Mouse (Mus musculus): ENCODE measurements around the gene Spag9. TPM values are rescaled to one million over a fixed set of nuclear protein-coding genes. Genes with fewer than 3 reads are reported as not detected.
"Not testable (repeated sequence)": the region's sequence is repeated elsewhere in the genome, so short reads cannot be mapped to it uniquely, and the experiment has no call there.

Spag9 gene
- total RNA-seq, 2 experiments from 2014 or later: 50.7 to 69.1 TPM

DNA sequence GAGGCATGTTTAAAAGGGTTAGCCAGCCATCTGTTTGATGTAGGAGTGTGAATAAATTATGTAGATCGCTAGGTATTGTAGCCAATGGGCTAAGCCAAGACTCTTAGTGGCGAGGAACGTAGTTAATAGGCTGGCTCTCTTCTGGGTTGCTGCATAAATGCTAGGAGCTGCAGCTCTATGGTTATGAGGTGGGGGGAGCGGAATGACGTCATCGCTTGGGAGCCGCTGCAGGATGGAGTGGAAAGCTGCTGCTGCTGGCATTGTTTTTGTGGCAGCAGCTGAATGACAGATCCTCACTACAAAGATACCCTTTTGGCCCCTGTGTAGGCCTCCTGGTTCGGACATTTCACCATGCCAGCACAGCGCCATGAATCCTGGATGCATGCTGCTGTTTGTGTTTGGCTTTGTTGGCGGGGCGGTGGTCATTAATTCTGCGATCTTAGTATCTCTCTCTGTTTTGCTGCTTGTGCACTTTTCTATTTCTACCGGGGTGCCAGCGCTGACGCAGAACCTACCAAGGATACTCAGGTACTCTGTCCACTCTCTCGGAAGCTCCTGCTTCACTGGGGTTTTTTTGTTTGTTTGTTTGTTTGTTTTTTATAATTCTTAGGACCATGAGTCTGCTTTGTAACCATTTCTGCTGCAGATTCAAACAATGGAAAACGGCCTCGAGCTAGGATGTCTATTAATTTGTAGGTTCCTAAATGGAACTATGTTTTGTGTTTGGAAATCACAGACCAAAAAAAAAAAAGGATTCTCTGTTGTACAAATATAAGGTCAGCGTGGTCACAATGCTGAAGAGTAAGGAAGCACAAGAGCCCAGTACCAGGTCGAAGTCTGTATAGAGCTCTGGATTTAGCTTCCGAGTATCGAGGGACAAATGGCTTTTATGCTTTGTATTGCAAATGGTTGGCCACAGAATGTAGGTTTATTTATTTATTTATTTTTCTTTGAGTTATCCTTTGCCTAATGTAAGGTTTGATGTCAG is 48.4 kb downstream of the Spag9 start:
- ATAC-seq (replicated peaks; ENCODE audit: low FRiP score, poor library complexity, severe bottlenecking): no peak

DNA sequence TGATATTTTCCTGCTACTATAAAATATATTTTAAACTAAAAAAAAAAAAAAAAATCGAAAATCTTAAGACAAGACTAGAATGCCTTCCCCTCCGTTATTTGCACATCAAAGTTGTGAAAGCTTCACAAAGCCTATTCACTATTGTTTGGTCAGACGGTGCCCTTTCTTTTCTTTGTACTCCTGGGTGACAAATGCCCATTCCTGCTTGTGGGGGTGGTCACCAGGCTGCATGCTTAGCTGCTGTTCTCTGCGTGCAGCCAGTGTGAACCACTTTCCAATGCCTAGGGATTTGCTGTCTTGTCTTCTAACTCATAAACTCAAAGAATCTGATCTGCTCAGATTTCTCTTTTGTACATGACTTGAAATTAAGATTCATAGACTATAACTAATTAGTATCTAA is 49.1 kb downstream of the Spag9 start:
- no peak for ATAC-seq (replicated peaks; ENCODE audit: low FRiP score, poor library complexity, severe bottlenecking)

DNA sequence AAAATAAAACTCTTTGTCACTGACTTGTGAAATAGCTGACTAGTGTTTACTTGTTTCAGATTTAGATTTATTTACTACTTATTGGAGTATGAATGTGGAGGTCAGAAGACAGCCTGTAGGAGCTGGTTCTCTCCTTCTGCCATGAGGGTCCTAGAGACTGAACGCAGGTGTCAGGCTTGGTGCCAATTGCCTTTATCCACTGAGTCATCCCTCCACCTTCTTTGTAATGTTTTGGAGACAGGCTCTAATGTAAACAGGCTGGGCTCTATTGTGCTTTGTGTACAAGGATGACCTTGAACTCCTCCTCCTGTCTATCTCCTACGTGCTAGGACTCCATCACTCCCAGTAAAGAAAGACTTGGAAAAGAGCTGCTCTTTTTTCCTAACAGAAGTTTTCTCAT is 51.4 kb downstream of the Spag9 start:
- no peak for ATAC-seq (replicated peaks; ENCODE audit: low FRiP score, poor library complexity, severe bottlenecking)

DNA sequence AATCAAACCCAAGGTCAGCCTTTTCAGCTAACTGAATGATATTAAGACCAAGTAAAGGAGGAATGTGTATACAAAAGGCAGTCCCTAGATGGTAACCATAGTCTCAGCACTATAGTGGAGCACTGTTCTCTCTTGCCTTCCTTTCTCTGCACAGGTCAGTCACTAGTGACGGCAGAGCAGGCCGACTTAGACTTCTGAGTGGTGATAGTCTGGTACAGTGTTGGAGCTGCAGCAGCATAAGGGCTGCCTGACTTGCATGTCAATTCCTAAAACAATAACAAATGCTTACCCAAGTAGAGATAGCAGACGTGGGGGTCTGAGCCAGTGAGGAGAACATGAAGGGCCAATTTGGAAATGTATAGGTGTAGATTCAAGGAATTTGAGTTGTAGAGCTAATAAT is 58.3 kb downstream of the Spag9 start:
- ATAC-seq (replicated peaks; ENCODE audit: low FRiP score, poor library complexity, severe bottlenecking): no peak

DNA sequence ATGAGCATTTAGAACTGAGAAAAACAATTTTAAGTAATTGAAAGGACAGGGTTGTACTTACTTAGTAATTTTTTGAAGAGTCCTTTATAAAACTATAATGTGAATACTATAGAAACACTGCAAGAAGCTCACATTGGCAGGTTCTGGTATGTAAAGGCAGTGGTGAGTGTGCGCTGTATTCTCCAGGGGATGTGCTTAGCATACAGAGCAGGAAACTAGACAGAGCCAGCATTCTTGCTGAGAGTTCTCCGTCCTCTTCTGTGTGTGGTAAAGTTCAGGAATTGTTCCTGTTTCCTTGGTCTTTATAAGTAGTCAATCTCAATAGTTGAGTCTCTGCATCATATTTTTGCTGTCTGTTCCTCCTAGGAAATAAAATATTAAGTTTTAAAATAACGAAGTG is 59.0 kb downstream of the Spag9 start:
- no peak for ATAC-seq (replicated peaks; ENCODE audit: low FRiP score, poor library complexity, severe bottlenecking)

DNA sequence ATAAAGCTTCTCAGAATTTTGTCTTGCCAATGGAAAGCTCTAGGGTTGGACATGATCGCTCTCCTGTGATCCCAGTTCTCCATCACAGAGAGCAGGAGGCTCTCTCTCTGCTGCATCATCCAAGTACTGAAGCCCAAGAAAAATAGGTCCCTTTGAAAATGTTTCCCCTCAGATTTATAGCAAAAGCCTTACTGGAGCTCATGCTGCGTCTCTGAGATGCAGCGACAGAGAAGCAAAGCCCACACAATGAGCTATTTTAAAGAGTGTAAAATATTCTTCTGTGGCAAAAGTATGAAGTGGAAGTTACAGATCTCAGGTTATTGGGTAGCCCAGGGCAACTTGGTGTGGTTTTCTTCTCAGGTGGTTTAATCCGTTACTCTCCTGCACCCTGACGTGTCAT is 68.0 kb downstream of the Spag9 start:
- ATAC-seq (replicated peaks; ENCODE audit: low FRiP score, poor library complexity, severe bottlenecking): no peak

DNA sequence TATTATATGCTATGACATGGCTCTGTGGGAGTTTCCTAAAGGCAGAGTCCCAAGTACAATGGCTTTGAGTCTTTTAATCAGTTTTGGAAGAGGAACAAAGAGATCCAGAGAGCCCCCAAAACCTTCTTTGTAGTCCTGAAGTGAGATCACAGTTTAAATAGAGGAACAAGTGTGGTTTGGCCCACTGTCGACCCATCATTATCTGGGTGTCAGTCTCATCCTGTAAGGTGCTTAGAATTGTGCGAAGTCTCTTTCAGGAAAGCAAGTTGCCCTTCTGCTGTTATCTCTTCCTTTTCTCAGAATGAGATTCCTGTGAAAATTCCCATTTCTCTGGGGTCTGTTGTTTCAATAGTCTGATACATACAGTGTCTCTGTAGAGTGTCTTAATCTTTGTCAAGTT is 74.6 kb downstream of the Spag9 start:
- ATAC-seq (replicated peaks; ENCODE audit: low FRiP score, poor library complexity, severe bottlenecking): no peak

DNA sequence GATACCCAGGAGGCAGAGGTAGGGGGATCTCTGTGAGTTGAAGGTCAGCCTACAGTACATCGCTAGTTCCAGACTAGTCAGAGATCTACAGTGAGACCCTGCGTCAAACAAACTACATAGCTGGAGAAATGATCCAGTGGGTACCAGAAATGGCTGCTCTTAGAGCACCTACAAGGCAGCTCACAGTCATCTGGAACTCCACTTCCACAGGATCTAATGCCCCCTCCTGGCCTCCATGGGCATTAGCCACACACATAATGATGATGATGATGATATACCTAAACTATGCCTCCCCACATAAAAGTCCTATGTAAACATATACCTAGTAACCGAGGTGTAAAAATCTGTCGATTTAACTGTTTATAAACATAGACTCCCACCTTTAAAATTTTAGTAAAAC is 77.4 kb downstream of the Spag9 start:
- ATAC-seq (replicated peaks; ENCODE audit: low FRiP score, poor library complexity, severe bottlenecking): no peak; the same call in 1 of the 2 replicates

DNA sequence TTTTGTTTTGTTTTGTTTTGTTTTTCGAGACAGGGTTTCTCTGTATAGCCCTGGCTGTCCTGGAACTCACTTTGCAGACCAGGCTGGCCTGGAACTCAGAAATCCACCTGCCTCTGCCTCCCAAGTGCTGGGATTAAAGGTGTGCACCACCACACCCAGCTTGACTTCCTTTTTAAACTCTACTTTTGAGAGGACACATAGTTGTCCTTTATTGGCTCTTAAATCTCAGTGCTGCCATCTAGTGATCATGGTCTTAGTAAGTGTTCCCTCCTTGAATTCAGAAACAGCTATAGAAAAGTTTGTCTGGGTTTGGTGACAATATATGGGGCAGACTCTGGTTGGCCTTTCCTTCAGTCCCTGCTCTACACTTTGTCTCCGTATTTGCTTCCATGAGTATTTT is 91.1 kb downstream of the Spag9 start:
- not testable (repeated sequence) for ATAC-seq (replicated peaks; ENCODE audit: low FRiP score, poor library complexity, severe bottlenecking)

DNA sequence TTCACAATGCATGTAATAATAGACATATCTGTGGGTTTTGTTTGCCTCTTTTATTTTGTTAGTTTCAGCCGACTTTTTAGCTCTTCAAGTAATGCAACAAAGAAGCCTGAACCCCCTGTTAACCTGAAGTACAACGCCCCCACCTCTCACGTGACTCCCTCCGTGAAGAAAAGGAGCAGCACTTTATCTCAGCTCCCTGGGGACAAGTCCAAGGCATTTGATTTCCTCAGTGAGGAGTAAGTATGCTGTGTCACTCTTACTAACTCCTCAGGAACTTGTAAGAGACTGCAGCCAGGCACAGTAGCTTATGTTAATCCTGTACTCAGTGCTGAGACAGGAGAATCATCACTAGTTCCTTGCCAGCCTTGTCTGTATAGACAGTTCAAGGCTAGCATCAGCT is 94.6 kb downstream of the Spag9 start:
- no peak for ATAC-seq (replicated peaks; ENCODE audit: low FRiP score, poor library complexity, severe bottlenecking)

DNA sequence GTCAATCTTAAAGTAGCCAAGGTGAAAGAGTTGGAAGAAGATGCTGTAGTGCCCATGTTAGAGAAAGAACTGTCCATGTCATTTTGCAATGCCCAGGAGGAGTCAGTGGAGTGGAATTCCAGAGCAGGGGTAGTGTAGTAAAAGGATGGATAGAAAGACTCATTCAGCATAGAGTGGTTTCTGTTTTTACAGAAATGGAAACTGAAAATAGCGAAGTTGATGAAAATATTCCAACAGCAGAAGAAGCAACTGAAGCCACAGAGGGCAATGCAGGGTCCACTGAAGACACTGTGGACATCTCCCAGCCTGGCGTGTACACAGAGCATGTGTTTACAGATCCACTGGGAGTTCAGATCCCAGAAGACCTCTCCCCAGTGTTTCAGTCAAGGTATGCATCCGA is 101.6 kb downstream of the Spag9 start:
- no peak for ATAC-seq (replicated peaks; ENCODE audit: low FRiP score, poor library complexity, severe bottlenecking)

DNA sequence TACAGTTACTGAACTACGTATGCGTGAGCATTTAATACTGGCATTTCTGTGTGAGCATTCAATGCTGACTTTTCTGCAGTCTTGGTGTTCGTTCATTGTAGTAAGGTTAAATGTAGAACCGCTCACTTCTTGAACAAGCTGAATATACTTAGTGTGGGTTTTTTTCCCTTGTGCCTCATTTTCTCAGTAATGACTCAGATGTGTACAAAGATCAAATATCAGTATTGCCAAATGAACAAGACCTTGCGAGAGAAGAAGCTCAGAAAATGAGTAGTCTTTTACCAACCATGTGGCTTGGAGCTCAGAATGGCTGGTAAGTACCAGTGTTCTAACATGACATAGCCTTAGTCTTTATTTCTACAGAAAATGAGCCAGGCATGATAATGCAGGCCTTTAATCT is 102.9 kb downstream of the Spag9 start:
- ATAC-seq (replicated peaks; ENCODE audit: low FRiP score, poor library complexity, severe bottlenecking): no peak

DNA sequence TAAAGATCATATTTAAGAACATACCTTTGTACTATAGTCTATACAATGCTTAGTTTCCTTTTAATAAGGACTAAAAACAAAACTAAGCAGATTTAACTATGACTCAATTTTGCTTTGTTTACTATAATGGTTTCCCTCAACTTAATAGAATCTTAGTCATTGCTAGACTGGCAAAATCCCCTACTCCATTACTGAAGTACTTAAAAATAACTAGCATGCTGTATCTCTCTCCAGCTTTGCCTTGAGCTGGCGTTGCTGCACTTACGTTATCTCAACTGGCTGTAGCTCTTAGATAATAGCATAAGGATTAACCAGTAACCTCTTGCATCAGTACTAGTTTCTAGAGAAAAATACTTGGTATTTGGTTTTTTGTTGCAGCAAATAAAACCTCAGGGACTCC is 117.9 kb downstream of the Spag9 start:
- ATAC-seq (replicated peaks; ENCODE audit: low FRiP score, poor library complexity, severe bottlenecking): peak; percentile 78

DNA sequence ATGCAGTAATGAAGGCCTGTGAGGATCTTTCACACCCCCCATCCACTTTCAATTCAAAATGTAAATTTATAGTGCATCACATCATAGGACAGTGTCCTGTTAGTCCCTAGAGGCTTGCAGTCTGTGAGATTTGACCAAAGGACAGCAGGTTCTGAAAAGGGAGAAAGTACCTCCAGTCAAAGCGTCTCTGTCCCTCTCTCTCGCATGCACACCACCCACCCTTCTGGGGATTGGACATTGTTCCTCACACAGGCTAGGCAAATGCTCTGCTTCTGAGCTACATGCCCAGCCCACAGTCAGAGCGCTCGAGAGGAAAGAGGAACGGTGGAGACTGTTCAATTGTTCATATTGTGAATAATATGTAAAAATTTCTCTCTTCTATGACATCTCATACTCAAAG is 119.5 kb downstream of the Spag9 start:
- ATAC-seq (replicated peaks; ENCODE audit: low FRiP score, poor library complexity, severe bottlenecking): no peak

DNA sequence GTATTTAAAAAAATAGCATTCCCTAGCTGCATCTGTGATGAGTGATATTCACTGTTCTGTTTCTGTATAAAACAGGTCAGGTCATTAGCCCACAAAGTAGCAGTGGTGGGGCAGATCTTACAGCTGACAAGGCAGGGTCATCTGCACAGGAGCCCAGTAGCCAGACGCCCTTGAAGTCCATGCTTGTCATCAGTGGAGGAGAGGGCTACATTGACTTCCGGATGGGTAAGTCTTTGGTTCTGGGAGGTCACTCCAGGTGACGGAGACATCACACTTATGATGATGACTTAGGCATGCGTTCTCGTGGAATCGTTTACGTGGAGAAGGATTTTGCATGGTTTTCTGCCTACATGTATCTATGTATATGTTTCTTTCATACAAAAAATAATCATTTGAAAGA is 120.8 kb downstream of the Spag9 start:
- no peak for ATAC-seq (replicated peaks; ENCODE audit: low FRiP score, poor library complexity, severe bottlenecking)

DNA sequence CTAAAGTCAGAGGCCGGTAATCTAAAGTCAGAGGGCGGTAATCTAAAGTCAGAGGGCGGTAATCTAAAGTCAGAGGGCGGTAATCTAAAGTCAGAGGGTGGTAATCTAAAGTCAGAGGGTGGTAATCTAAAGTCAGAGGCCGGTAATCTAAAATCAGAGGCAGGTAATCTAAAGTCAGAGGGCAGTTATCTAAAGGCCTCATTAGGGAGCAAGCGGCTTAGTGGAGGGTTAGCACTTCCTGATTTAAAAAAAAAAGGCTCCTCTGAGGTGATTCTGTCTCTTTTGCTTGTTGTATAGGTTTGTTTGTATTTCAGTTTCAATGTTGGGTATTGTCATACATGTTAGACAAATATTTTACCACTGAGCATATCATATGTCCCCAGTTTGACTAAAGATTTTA is 121.9 kb downstream of the Spag9 start:
- no peak for ATAC-seq (replicated peaks; ENCODE audit: low FRiP score, poor library complexity, severe bottlenecking)

DNA sequence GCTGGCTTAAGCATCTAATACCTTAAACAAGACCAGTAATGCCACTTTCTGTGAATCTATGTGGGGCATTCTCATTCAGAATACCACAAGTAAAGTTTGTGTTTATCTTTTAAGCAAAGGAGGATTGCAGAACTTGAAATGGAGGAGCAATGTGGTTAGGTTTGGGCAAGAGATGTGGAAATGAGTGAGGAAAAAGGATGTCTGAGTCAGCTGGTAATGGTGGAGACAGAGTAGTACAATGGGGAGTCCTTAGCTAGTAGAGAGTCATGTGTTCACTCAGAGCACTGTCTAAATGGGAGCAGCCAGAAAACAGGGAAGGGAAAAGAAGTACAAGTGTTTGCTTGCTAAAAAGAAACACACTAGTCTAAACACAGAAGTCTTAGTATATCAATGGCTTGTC is 122.7 kb downstream of the Spag9 start:
- no peak for ATAC-seq (replicated peaks; ENCODE audit: low FRiP score, poor library complexity, severe bottlenecking)

DNA sequence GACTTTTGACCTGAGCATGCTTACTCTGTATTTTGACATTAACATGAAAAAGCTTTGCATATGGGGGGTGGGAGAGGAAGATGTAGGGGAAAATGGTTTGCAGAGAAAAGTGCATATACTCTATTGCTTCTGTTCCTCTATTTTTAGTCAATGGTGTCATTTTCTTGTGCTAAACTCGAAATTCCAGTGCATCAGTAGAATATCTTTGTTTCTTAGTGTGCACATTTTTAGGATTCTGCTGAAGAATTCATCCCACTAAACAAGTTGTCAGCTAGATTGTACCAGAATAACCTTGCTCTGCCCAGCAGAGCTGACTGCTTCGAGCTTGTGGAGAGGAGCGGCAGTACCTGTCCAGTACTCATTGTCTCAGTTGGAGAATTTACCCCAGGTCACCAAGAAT is 124.8 kb downstream of the Spag9 start:
- ATAC-seq (replicated peaks; ENCODE audit: low FRiP score, poor library complexity, severe bottlenecking): no peak

DNA sequence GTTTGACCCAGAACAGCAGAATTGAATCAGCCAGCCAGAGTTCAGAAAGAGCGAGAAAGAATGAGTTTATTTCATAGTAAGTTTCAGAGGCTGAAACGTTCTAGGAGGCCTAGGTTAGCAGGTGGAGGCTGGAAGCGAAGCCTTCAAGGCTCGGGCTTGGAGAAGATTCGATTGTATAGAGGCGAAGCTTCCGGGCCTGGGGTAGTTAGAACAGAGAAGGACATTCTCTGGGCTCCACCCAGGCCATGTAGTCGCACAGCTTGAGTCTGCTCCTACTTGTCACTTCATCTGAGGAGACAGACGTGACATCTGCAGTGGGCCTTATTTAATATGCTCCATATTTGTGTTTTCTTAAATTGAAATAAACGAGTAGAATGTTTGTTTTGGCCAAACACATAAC is 125.6 kb downstream of the Spag9 start:
- no peak for ATAC-seq (replicated peaks; ENCODE audit: low FRiP score, poor library complexity, severe bottlenecking)

DNA sequence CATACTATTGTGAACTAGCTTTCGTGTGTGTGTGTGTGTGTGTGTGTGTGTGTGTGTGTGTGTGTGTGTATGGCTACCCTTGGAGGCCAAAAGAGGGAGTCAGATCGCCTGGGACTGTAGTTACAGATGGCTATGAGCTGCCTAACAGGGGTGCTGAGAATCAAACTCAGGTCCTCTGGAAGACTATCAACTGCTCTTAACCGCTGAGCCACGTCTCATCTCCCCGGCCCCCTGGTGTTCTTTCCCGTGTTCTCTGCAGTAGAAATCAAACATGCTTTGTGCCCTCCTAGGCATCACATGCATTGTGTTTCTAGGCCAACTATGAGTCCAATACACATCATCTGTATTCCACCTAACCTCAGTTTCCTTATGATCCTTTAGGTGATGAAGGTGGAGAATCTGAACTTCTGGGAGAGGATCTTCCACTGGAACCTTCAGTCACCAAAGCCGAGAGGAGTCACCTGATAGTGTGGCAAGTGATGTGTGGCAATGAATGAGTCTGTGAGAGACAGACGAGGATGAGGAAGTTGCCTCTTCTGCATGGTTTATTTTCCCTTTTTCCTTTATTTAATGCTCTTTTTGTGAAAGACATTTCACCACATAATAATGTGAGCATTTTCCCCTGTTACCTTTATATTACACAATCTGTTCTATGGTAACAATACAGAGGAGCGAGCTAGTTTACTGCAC is 126.6 kb downstream of the Spag9 start:
- no peak for ATAC-seq (replicated peaks; ENCODE audit: low FRiP score, poor library complexity, severe bottlenecking)

DNA sequence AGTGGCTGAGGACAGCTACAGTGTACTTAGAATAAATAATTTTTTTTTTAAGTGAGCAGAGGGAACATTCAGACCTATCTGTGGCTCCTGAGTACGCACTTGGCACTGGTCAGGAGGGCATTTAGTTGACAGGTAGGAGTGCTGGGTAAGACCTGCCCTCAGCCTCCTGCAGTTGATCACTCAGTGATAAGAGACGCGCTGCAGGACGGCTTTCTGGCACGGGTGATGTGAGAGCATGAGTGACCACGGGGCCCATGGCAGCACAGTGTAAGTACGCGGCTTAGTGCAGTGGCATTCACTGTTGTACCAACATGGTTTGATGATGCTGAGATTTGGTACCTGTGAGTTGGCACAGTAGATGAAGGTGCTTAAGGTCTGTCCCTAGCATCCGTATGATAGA is 130.8 kb downstream of the Spag9 start:
- no peak for ATAC-seq (replicated peaks; ENCODE audit: low FRiP score, poor library complexity, severe bottlenecking)

All from erythroid progenitor cell, adult 5-6 weeks (primary cell).